ENCODE assay signal across 8 mouse cellular contexts in genomic region chr14:118236886-118237289, GRCm38 (mm10). TPM values are rescaled to one million over a fixed set of nuclear protein-coding genes. Genes with fewer than 3 reads are reported as not detected.
DNase-seq lines count a peak whose midpoint lies in the region; ATAC-seq lines count a peak whose summit lies in the region.

Sox21 (minus strand) TSS chr14:118237030.

- DNase-seq in gastrocnemius, postnatal 10 days: peak; percentile 24
- DNase-seq in gastrocnemius, adult 18-20 months (ENCODE audit: low spot score): no peak
- DNase-seq in ZHBTc4 (ENCODE audit: low read depth, low spot score): peak; percentile 98
- DNase-seq in spleen, postnatal 36 days (ENCODE audit: low spot score in 2 of 2): no peak

- peaks cover under 1% of the 10 kb centered on the region; the same call in 1 of the 2 replicates for H3K27me3 ChIP-seq in forebrain, embryonic 16.5 days (replicated peaks; ENCODE audit: control insufficient read depth, insufficient read depth, low read length)
- peaks cover 69% of the 10 kb centered on the region for H3K27me3 ChIP-seq in intestine, embryonic 15.5 days (replicated peaks)
- H3K27me3 ChIP-seq in limb, embryonic 15.5 days: peaks cover 80% of the 10 kb centered on the region
- H3K27me3 ChIP-seq in midbrain, embryonic 16.5 days (ENCODE audit: control insufficient read depth, insufficient read depth, low read depth, low read length): peaks cover 5% of the 10 kb centered on the region

- no peaks in the 10 kb centered on the region for H3K9me3 ChIP-seq in forebrain, embryonic 16.5 days (ENCODE audit: control insufficient read depth, low read length)
- H3K9me3 ChIP-seq in intestine, embryonic 15.5 days: no peaks in the 10 kb centered on the region
- H3K9me3 ChIP-seq in limb, embryonic 15.5 days: no peaks in the 10 kb centered on the region
- H3K9me3 ChIP-seq in midbrain, embryonic 16.5 days (replicated peaks; ENCODE audit: control insufficient read depth, low read length, poor library complexity, severe bottlenecking): no peaks in the 10 kb centered on the region

- WGBS in forebrain, embryonic 16.5 days: under 1% methylated on average over 34 of the region's 34 CpGs
- under 1% methylated on average over 34 of the region's 34 CpGs for WGBS in intestine, embryonic 15.5 days
- 0% methylated on average over 34 of the region's 34 CpGs for WGBS in limb, embryonic 15.5 days
- WGBS in midbrain, embryonic 16.5 days: 0% methylated on average over 34 of the region's 34 CpGs

- H3K27ac ChIP-seq in forebrain, embryonic 16.5 days (ENCODE audit: low read length): peak within 1 kb of the TSS; percentile 60
- no peak within 1 kb of the TSS for H3K27ac ChIP-seq in intestine, embryonic 15.5 days
- H3K27ac ChIP-seq in limb, embryonic 15.5 days: 0 out of 2 replicates have a peak within 1 kb of the TSS, but pooled peaks have one; percentile 4
- peak within 1 kb of the TSS; percentile 82 for H3K27ac ChIP-seq in midbrain, embryonic 16.5 days (ENCODE audit: low read length)

- H3K4me1 ChIP-seq in forebrain, embryonic 16.5 days (replicated peaks; ENCODE audit: control insufficient read depth, insufficient read depth, low read length): peaks cover 37% of the 10 kb centered on the region
- H3K4me1 ChIP-seq in intestine, embryonic 15.5 days (replicated peaks): peaks cover 34% of the 10 kb centered on the region
- peaks cover 35% of the 10 kb centered on the region for H3K4me1 ChIP-seq in limb, embryonic 15.5 days
- H3K4me1 ChIP-seq in midbrain, embryonic 16.5 days (ENCODE audit: control insufficient read depth, insufficient read depth, low read length): peaks cover 23% of the 10 kb centered on the region

- H3K4me3 ChIP-seq in forebrain, embryonic 16.5 days (replicated peaks; ENCODE audit: low read length): peak within 1 kb of the TSS; percentile 67
- peak within 1 kb of the TSS; percentile 51 for H3K4me3 ChIP-seq in intestine, embryonic 15.5 days (replicated peaks)
- H3K4me3 ChIP-seq in limb, embryonic 15.5 days: peak within 1 kb of the TSS; percentile 54
- H3K4me3 ChIP-seq in midbrain, embryonic 16.5 days (ENCODE audit: low read depth, low read length): peak within 1 kb of the TSS; percentile 59

- H3K9ac ChIP-seq in forebrain, embryonic 16.5 days (replicated peaks; ENCODE audit: low read depth, low read length): peak within 1 kb of the TSS; percentile 71
- H3K9ac ChIP-seq in intestine, embryonic 15.5 days: peak within 1 kb of the TSS; percentile 33; the same call in 1 of the 2 replicates
- H3K9ac ChIP-seq in limb, embryonic 15.5 days: peak within 1 kb of the TSS; percentile 20; the same call in 1 of the 2 replicates
- peak within 1 kb of the TSS; percentile 71 for H3K9ac ChIP-seq in midbrain, embryonic 16.5 days (ENCODE audit: low read depth, low read length)

- ATAC-seq in forebrain, embryonic 16.5 days: peak; percentile 73
- ATAC-seq in intestine, embryonic 15.5 days: peak; percentile 94
- ATAC-seq in limb, embryonic 15.5 days (ENCODE audit: insufficient number of reproducible peaks, low FRiP score, low TSS enrichment, low read depth): peak; percentile 59; the same call in 1 of the 2 replicates
- peak; percentile 82 for ATAC-seq in midbrain, embryonic 16.5 days

- H3K4me2 ChIP-seq in forebrain, embryonic 16.5 days (ENCODE audit: low read length): peak within 1 kb of the TSS; percentile 97
- peak within 1 kb of the TSS; percentile 95 for H3K4me2 ChIP-seq in intestine, embryonic 15.5 days (replicated peaks)
- H3K4me2 ChIP-seq in limb, embryonic 15.5 days: peak within 1 kb of the TSS; percentile 96
- H3K4me2 ChIP-seq in midbrain, embryonic 16.5 days (ENCODE audit: low read length): peak within 1 kb of the TSS; percentile 92

- H3K36me3 ChIP-seq in forebrain, embryonic 16.5 days (ENCODE audit: control insufficient read depth, insufficient read depth): no peaks in the 10 kb centered on the region
- no peaks in the 10 kb centered on the region for H3K36me3 ChIP-seq in intestine, embryonic 15.5 days
- no peaks in the 10 kb centered on the region for H3K36me3 ChIP-seq in limb, embryonic 15.5 days
- no peaks in the 10 kb centered on the region for H3K36me3 ChIP-seq in midbrain, embryonic 16.5 days (ENCODE audit: control insufficient read depth, insufficient read depth, low read length)

RNA-seq across cellular contexts. Expression of gene Sox21, which starts in this region (rescaled TPM):
- total RNA-seq in gastrocnemius, postnatal 10 days (2021): not detected
- not detected for total RNA-seq in gastrocnemius, adult 18-20 months (2021)
- 4.8 and 5.9 TPM in 2 replicates for polyA plus RNA-seq in forebrain, embryonic 16.5 days (2015; fragmentation: Nextera tagmentation; extraction: Ambion mirVana)
- polyA plus RNA-seq in intestine, embryonic 15.5 days (2015; fragmentation: Nextera tagmentation; extraction: Ambion mirVana): 0.09 and 0.14 TPM in 2 replicates
- polyA plus RNA-seq in limb, embryonic 15.5 days (2015; fragmentation: Nextera tagmentation; extraction: Ambion mirVana): 0.32 and 0.56 TPM in 2 replicates
- 6.4 and 8.0 TPM in 2 replicates for polyA plus RNA-seq in midbrain, embryonic 16.5 days (2015; fragmentation: Nextera tagmentation; extraction: Ambion mirVana)

Comparison
In these comparisons a context has a peak if more than half of its experiments do, and no peak if none do; other contexts are left out.
1. Peak in DNase-seq in gastrocnemius, postnatal 10 days; RNA of the gene not detected or under 1 TPM.
2. Peak in ATAC-seq, H3K4me3 ChIP-seq, H3K9ac ChIP-seq and H3K4me2 ChIP-seq in intestine, embryonic 15.5 days; RNA of the gene not detected or under 1 TPM.
3. Peak in ATAC-seq, H3K4me3 ChIP-seq, H3K27ac ChIP-seq, H3K9ac ChIP-seq and H3K4me2 ChIP-seq in limb, embryonic 15.5 days; RNA of the gene not detected or under 1 TPM.
4. H3K9ac ChIP-seq: peak in every context shown above with its lines; median percentile 71 in forebrain, embryonic 16.5 days; 71 in midbrain, embryonic 16.5 days; 33 in intestine, embryonic 15.5 days; 20 in limb, embryonic 15.5 days.